Mouse (Mus musculus) hindbrain, embryonic 14.5 days (tissue): ENCODE measurements around the gene Fsd1l. TPM values are rescaled to one million over a fixed set of nuclear protein-coding genes. Genes with fewer than 3 reads are reported as not detected.

Experiments used
- ATAC-seq: fragments of 200-750 bp; cut with Nextera tagmentation; 2 replicates; pipeline ENCODE4 v1.8.0; 2017; ENCODE audit warnings: moderate number of reproducible peaks, mild to moderate bottlenecking, moderate TSS enrichment, moderate library complexity; ENCODE audit not compliant: low FRiP score
- DNase-seq: peaks from one replicate; pipeline ENCODE4 v3.0.0-alpha.2; 2015; ENCODE audit warnings: low spot score
- H3K27ac ChIP-seq: fragments of 300-500 bp; sonication (generic); 2 replicates; pipeline ENCODE4 v1.5.1; 2014; ENCODE audit warnings: mild to moderate bottlenecking, moderate library complexity
- H3K27me3 ChIP-seq: fragments of 300-500 bp; sonication (generic); 2 replicates; pipeline ENCODE4 v1.6.1; 2014; ENCODE audit warnings: mild to moderate bottlenecking, low read length, mixed read lengths; ENCODE audit not compliant: control insufficient read depth, insufficient read depth
- H3K36me3 ChIP-seq: fragments of 300-500 bp; sonication (generic); replicated peaks from 2 replicates; pipeline ENCODE4 v1.6.1; 2014; ENCODE audit not compliant: control insufficient read depth, insufficient read depth
- H3K4me1 ChIP-seq: fragments of 300-500 bp; sonication (generic); replicated peaks from 2 replicates; pipeline ENCODE4 v1.6.1; 2014; ENCODE audit warnings: antibody characterized with exemption, low read length, mixed read lengths; ENCODE audit not compliant: control insufficient read depth, insufficient read depth
- H3K4me2 ChIP-seq: fragments of 300-500 bp; sonication (generic); replicated peaks from 2 replicates; pipeline ENCODE4 v1.6.1; 2014; ENCODE audit warnings: mild to moderate bottlenecking, moderate library complexity
- H3K4me3 ChIP-seq: fragments of 300-500 bp; sonication (generic); replicated peaks from 2 replicates; pipeline ENCODE4 v1.5.1; 2014; ENCODE audit warnings: mild to moderate bottlenecking, low read length
- H3K9ac ChIP-seq: fragments of 300-500 bp; sonication (generic); 2 replicates; pipeline ENCODE4 v1.6.1; 2014
- H3K9me3 ChIP-seq: fragments of 300-500 bp; sonication (generic); 2 replicates; pipeline ENCODE4 v1.6.1; 2016; ENCODE audit warnings: low read length; ENCODE audit not compliant: control insufficient read depth
- WGBS: fragments of 180-500 bp; shearing (Covaris S2); extraction: QIAGEN DNeasy Blood & Tissue Kit; methylation state at CpG from one replicate; pipeline ENCODE4 v1.1.7; 2014; 5-methylcytosine and 5-hydroxymethylcytosine counted together
- polyA plus RNA-seq: library from polyadenylated mRNA; unstranded; fragments of >200 nt; fragmentation: Nextera tagmentation; extraction: Ambion mirVana; gene quantifications from 2 replicates; pipeline ENCODE4 v1.2.1, GENCODE M21; 2014

The Fsd1l gene
- polyA plus RNA-seq: 28.1 and 33.4 TPM in 2 replicates

DNA sequence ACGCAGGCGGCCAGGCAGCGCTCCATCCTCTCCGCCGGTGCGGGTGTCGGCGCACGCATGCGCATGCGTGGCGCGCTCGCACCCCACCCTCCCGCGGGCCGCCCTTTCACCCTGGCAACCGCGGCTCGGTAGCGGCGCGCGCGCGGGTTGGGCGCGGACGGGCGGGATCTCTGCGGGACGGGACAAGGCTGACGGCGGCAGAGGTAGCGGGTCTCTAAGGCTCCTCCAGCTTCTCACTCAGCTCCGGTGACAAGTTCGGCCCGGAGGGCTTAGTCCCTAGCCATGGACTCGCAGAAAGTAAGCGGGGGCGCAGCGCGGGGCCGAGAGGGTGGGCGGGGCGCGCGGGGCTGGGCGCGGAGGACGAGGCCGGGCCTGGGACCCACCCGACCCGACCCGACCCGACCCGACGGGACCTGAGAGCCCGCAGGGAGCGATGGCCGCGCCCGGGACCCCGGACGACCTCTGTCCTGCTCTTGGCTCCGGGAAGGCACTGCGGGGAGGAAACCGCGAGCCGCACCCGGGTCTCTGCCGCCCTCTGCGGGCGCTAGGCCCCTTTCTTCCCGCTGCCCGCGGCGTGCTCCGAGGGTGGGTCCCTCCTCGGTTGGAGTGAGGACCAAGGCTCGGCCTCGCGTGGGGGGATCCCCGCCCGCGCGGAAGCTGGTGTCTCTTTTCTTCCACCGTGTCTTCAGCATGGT lies at the start of gene Fsd1l:
Fsd1l (plus strand) TSS at position 156 of the 695 bp plus-strand sequence.
- peaks cover 46% of the 10 kb centered on the region for H3K4me1 ChIP-seq
- no peaks in the 10 kb centered on the region for H3K9me3 ChIP-seq
- H3K36me3 ChIP-seq: no peaks in the 10 kb centered on the region
- no peaks in the 10 kb centered on the region for H3K27me3 ChIP-seq
- DNase-seq: peak; percentile 87
- under 1% methylated on average over 76 of the region's 88 CpGs for WGBS
- H3K9ac ChIP-seq: peak within 1 kb of the TSS; percentile 80
- peak; percentile 90 for ATAC-seq
- H3K27ac ChIP-seq: peak within 1 kb of the TSS; percentile 94
- H3K4me3 ChIP-seq: peak within 1 kb of the TSS; percentile 69
- peak within 1 kb of the TSS; percentile 79 for H3K4me2 ChIP-seq

DNA sequence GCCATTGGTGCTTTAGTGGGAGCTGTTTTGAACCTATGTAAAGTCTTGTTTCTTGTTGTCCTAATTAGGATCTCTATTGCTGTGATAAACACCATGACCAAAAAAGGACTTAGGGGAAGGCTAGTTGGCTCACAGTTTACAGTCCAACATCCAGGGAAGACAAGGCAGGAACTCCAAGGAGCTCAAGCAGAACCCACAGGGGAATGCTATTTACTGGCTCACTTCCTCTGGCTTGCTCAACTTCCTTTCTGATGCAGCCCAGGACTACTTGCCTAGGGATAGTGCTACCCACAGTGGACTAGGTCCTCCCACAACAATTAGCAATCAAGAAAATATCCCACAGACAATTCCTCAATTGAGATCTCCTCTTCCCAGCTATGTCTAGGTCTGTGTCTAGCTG lies 43.6 kb upstream of the Fsd1l start:
- no peak for DNase-seq
- no peak for ATAC-seq
- H3K9me3 ChIP-seq: no peaks in the 10 kb centered on the region

GRCm38 (mm10) chr4:53588936-53589335 lies 42.3 kb upstream of the Fsd1l start:
- Histone ChIP-seq H3K27ac (no peak overlapping the region), H3K9ac (no peak overlapping the region), H3K4me1 (no peaks in the 10 kb centered on the region; the same call in 1 of the 2 replicates), H3K36me3 (no peaks in the 10 kb centered on the region), H3K4me3 (no peak overlapping the region), H3K4me2 (no peak overlapping the region), H3K9me3 (no peaks in the 10 kb centered on the region), H3K27me3 (no peaks in the 10 kb centered on the region)
- ATAC-seq (no peak), DNase-seq (no peak)
- WGBS: 74% methylated on average over 1 of the region's 1 CpGs

More for the DNA sequence above, 43.6 kb upstream of the Fsd1l start:
- Histone ChIP-seq H3K4me2 (no peak overlapping the region), H3K4me1 (no peaks in the 10 kb centered on the region; the same call in 1 of the 2 replicates), H3K36me3 (no peaks in the 10 kb centered on the region), H3K27ac (no peak overlapping the region), H3K27me3 (no peaks in the 10 kb centered on the region), H3K9ac (no peak overlapping the region), H3K4me3 (no peak overlapping the region)

DNA sequence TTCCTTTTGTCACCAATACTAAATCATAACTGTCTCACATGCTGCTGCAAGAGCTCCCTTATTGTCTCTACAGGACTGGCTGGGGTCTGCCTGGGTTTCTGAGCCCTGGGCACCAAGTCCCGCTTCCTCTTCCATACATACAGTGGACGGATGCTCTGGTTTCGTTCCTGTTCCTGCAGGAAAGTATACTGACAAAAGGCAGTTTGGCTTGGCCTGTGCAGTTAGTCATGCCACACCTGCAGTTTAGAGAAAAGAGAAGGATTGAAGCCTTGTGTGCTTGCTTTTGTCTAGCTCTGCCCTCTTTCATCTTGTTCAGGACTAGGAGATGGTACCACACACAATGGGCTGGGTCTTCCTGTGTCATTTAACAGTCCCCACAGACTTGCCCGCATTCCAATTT lies 41.8 kb upstream of the Fsd1l start:
- no peaks in the 10 kb centered on the region for H3K9me3 ChIP-seq
- ATAC-seq (no peak), DNase-seq (no peak)
- H3K4me1 ChIP-seq: no peaks in the 10 kb centered on the region; the same call in 1 of the 2 replicates
- H3K9ac ChIP-seq: no peak overlapping the region
- no peak overlapping the region for H3K4me3 ChIP-seq
- H3K27me3 ChIP-seq: no peaks in the 10 kb centered on the region
- 90% methylated on average over 4 of the region's 4 CpGs for WGBS
- no peak overlapping the region for H3K27ac ChIP-seq
- no peak overlapping the region for H3K4me2 ChIP-seq
- H3K36me3 ChIP-seq: no peaks in the 10 kb centered on the region

GRCm38 (mm10) chr4:53590163-53590562 lies 41.1 kb upstream of the Fsd1l start:
- WGBS: 71% methylated on average over 4 of the region's 4 CpGs
- ATAC-seq: no peak

GRCm38 (mm10) chr4:53590691-53591447 lies 40.4 kb upstream of the Fsd1l start:
- Histone ChIP-seq H3K27ac (no peak overlapping the region), H3K4me2 (no peak overlapping the region), H3K27me3 (no peaks in the 10 kb centered on the region), H3K4me3 (no peak overlapping the region), H3K9me3 (no peaks in the 10 kb centered on the region), H3K4me1 (no peaks in the 10 kb centered on the region; the same call in 1 of the 2 replicates), H3K9ac (no peak overlapping the region), H3K36me3 (no peaks in the 10 kb centered on the region)
- DNase-seq (no peak), ATAC-seq (no peak)
- 94% methylated on average over 7 of the region's 7 CpGs for WGBS

More at GRCm38 (mm10) chr4:53590163-53590562, 41.1 kb upstream of the Fsd1l start:
- no peak for DNase-seq
- Histone ChIP-seq H3K27ac (no peak overlapping the region), H3K9ac (no peak overlapping the region), H3K4me1 (no peaks in the 10 kb centered on the region; the same call in 1 of the 2 replicates), H3K36me3 (no peaks in the 10 kb centered on the region), H3K27me3 (no peaks in the 10 kb centered on the region), H3K4me3 (no peak overlapping the region), H3K4me2 (no peak overlapping the region), H3K9me3 (no peaks in the 10 kb centered on the region)

GRCm38 (mm10) chr4:53591536-53591935 lies 39.7 kb upstream of the Fsd1l start:
- no peaks in the 10 kb centered on the region; the same call in 1 of the 2 replicates for H3K4me1 ChIP-seq
- DNase-seq: no peak
- H3K4me3 ChIP-seq: no peak overlapping the region
- H3K4me2 ChIP-seq: no peak overlapping the region
- H3K27me3 ChIP-seq: no peaks in the 10 kb centered on the region
- no peaks in the 10 kb centered on the region for H3K9me3 ChIP-seq
- H3K27ac ChIP-seq: no peak overlapping the region
- peak; percentile 46; the same call in 1 of the 2 replicates for ATAC-seq
- H3K36me3 ChIP-seq: no peaks in the 10 kb centered on the region
- 75% methylated on average over 11 of the region's 11 CpGs for WGBS
- no peak overlapping the region for H3K9ac ChIP-seq

GRCm38 (mm10) chr4:53591941-53592340 lies 39.3 kb upstream of the Fsd1l start:
- H3K4me3 ChIP-seq: no peak overlapping the region
- H3K4me2 ChIP-seq: no peak overlapping the region
- no peaks in the 10 kb centered on the region for H3K9me3 ChIP-seq
- H3K36me3 ChIP-seq: no peaks in the 10 kb centered on the region
- no peaks in the 10 kb centered on the region for H3K27me3 ChIP-seq
- no peaks in the 10 kb centered on the region; the same call in 1 of the 2 replicates for H3K4me1 ChIP-seq
- 68% methylated on average over 8 of the region's 8 CpGs for WGBS
- no peak overlapping the region; the same call in 1 of the 2 replicates for H3K27ac ChIP-seq
- no peak for ATAC-seq
- H3K9ac ChIP-seq: no peak overlapping the region
- no peak for DNase-seq

DNA sequence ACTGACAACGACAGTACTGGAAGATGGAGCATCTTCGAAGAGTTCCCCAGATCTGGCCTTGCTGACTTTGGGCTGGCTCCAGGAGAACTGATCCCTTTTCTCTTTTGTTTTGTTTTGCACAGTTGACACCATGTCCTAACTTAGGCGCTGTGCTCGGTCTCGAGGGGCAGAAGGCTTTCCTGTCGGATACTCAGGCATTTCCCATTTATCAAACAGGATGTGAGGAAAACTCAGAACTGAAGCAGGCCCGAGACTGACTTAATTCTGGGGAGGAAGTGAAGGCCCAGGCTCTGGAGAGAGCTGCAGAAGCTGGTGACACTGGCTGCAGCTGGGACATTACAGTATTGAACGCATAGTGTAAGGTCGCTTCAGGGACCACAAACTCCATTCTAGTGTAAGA lies 38.9 kb upstream of the Fsd1l start:
- 77% methylated on average over 9 of the region's 9 CpGs for WGBS
- no peak for DNase-seq
- Histone ChIP-seq H3K9me3 (no peaks in the 10 kb centered on the region), H3K27ac (no peak overlapping the region), H3K36me3 (no peaks in the 10 kb centered on the region), H3K4me1 (no peaks in the 10 kb centered on the region; the same call in 1 of the 2 replicates), H3K4me2 (no peak overlapping the region), H3K9ac (no peak overlapping the region), H3K4me3 (no peak overlapping the region), H3K27me3 (no peaks in the 10 kb centered on the region)
- ATAC-seq: 0 out of 2 replicates have a peak, but pooled peaks have one; percentile 12
